Mouse (Mus musculus): Measurements from ENCODE around the gene Dst. TPM values are rescaled to one million over a fixed set of nuclear protein-coding genes. Genes with fewer than 3 reads are reported as not detected.

Dst gene
- polyA plus RNA-seq, 1 experiment from 2014 or later = 15.6 TPM

GRCm38 (mm10) chr1:33995386-33995785 lies 87.4 kb downstream of the Dst start:
- 79% methylated on average over 6 of the region's 6 CpGs for WGBS
- H3K9me3 ChIP-seq (ENCODE audit: low read depth, low read length) = no peaks in the 10 kb centered on the region
- no peak for TF ChIP-seq CTCF (IDR thresholded peaks at IDR 0.05; ENCODE audit: low read depth)
- H3K27ac ChIP-seq (ENCODE audit: low read depth) = no peak overlapping the region
- H3K4me1 ChIP-seq (ENCODE audit: insufficient read depth) = no peaks in the 10 kb centered on the region
- ATAC-seq (ENCODE audit: insufficient read depth) = no peak
- no peak for DNase-seq
- H3K27me3 ChIP-seq (ENCODE audit: insufficient read depth, low read length) = no peaks in the 10 kb centered on the region
- H3K4me3 ChIP-seq (ENCODE audit: low read depth, low read length) = no peak overlapping the region
- H3K4me2 ChIP-seq = no peak overlapping the region
- H3K36me3 ChIP-seq (ENCODE audit: insufficient read depth) = no peaks in the 10 kb centered on the region
- H3K9ac ChIP-seq = no peak overlapping the region

GRCm38 (mm10) chr1:33996105-33996887 lies 88.3 kb downstream of the Dst start:
- 71% methylated on average over 5 of the region's 5 CpGs for whole genome bisulfite sequencing
- H3K9ac ChIP-seq = no peak overlapping the region
- DNase-seq = no peak
- no peaks in the 10 kb centered on the region for H3K4me1 ChIP-seq (ENCODE audit: insufficient read depth)
- no peaks in the 10 kb centered on the region for H3K27me3 ChIP-seq (ENCODE audit: insufficient read depth, low read length)
- no peak for ATAC-seq (ENCODE audit: insufficient read depth)
- TF ChIP-seq CTCF (IDR thresholded peaks at IDR 0.05; ENCODE audit: low read depth) = no peak
- no peak overlapping the region for H3K27ac ChIP-seq (ENCODE audit: low read depth)
- no peaks in the 10 kb centered on the region for H3K9me3 ChIP-seq (ENCODE audit: low read depth, low read length)
- no peaks in the 10 kb centered on the region for H3K36me3 ChIP-seq (ENCODE audit: insufficient read depth)
- H3K4me3 ChIP-seq (ENCODE audit: low read depth, low read length) = no peak overlapping the region
- no peak overlapping the region for H3K4me2 ChIP-seq

GRCm38 (mm10) chr1:34002321-34002720 lies 94.3 kb downstream of the Dst start:
- Histone ChIP-seq H3K9me3 (ENCODE audit: low read depth, low read length) (no peaks in the 10 kb centered on the region), H3K4me2 (no peak overlapping the region), H3K36me3 (ENCODE audit: insufficient read depth) (no peaks in the 10 kb centered on the region), H3K27me3 (ENCODE audit: insufficient read depth, low read length) (no peaks in the 10 kb centered on the region), H3K4me1 (ENCODE audit: insufficient read depth) (no peaks in the 10 kb centered on the region), H3K9ac (no peak overlapping the region), H3K4me3 (ENCODE audit: low read depth, low read length) (no peak overlapping the region), H3K27ac (ENCODE audit: low read depth) (no peak overlapping the region)
- no peak for TF ChIP-seq CTCF (IDR thresholded peaks at IDR 0.05; ENCODE audit: low read depth)
- ATAC-seq (ENCODE audit: insufficient read depth) (no peak), DNase-seq (no peak)
- 70% methylated on average over 4 of the region's 4 CpGs for WGBS

- H3K4me3 ChIP-seq (ENCODE audit: low read depth, low read length) = no peak overlapping the region
- 26% methylated on average over 9 of the region's 9 CpGs for WGBS
Observed at GRCm38 (mm10) chr1:34002970-34003369, 94.9 kb downstream of the Dst start.

GRCm38 (mm10) chr1:34005238-34005725 lies 97.3 kb downstream of the Dst start:
- Histone ChIP-seq H3K27me3 (ENCODE audit: insufficient read depth, low read length) (no peaks in the 10 kb centered on the region), H3K4me1 (ENCODE audit: insufficient read depth) (no peaks in the 10 kb centered on the region), H3K27ac (ENCODE audit: low read depth) (peak overlapping the region; percentile 59), H3K36me3 (ENCODE audit: insufficient read depth) (no peaks in the 10 kb centered on the region), H3K4me3 (ENCODE audit: low read depth, low read length) (peak overlapping the region; percentile 46; the same call in 1 of the 2 replicates), H3K4me2 (peak overlapping the region; percentile 76), H3K9ac (peak overlapping the region; percentile 53), H3K9me3 (ENCODE audit: low read depth, low read length) (no peaks in the 10 kb centered on the region)
- DNase-seq (peak; percentile 73), ATAC-seq (ENCODE audit: insufficient read depth) (peak; percentile 62)
- TF ChIP-seq CTCF (IDR thresholded peaks at IDR 0.05; ENCODE audit: low read depth) = no peak
- WGBS = 2% methylated on average over 10 of the region's 10 CpGs

More at GRCm38 (mm10) chr1:34002970-34003369, 94.9 kb downstream of the Dst start:
- Histone ChIP-seq H3K27me3 (ENCODE audit: insufficient read depth, low read length) (no peaks in the 10 kb centered on the region), H3K9ac (no peak overlapping the region), H3K27ac (ENCODE audit: low read depth) (no peak overlapping the region), H3K4me2 (no peak overlapping the region), H3K9me3 (ENCODE audit: low read depth, low read length) (no peaks in the 10 kb centered on the region), H3K36me3 (ENCODE audit: insufficient read depth) (no peaks in the 10 kb centered on the region), H3K4me1 (ENCODE audit: insufficient read depth) (no peaks in the 10 kb centered on the region)
- no peak for TF ChIP-seq CTCF (IDR thresholded peaks at IDR 0.05; ENCODE audit: low read depth)
- DNase-seq (no peak), ATAC-seq (ENCODE audit: insufficient read depth) (no peak)

GRCm38 (mm10) chr1:34005726-34006638 lies 98.0 kb downstream of the Dst start:
- Histone ChIP-seq H3K9me3 (ENCODE audit: low read depth, low read length) (no peaks in the 10 kb centered on the region), H3K9ac (peak overlapping the region; percentile 53), H3K36me3 (ENCODE audit: insufficient read depth) (no peaks in the 10 kb centered on the region), H3K4me1 (ENCODE audit: insufficient read depth) (no peaks in the 10 kb centered on the region), H3K27me3 (ENCODE audit: insufficient read depth, low read length) (no peaks in the 10 kb centered on the region), H3K4me3 (ENCODE audit: low read depth, low read length) (peak overlapping the region; percentile 46), H3K27ac (ENCODE audit: low read depth) (peak overlapping the region; percentile 59), H3K4me2 (peak overlapping the region; percentile 76)
- 1% methylated on average over 29 of the region's 29 CpGs for WGBS
- peak; percentile 81 for ATAC-seq (ENCODE audit: insufficient read depth)
- peak; percentile 71 for TF ChIP-seq CTCF (IDR thresholded peaks at IDR 0.05; ENCODE audit: low read depth)
- DNase-seq = peak; percentile 85
